Mouse (Mus musculus): ENCODE data around the gene Ugt1a8. TPM values are rescaled to one million over a fixed set of nuclear protein-coding genes. Genes with fewer than 3 reads are reported as not detected.

Gene Ugt1a8
- total and polyA plus RNA-seq, 3 experiments: not detected

GRCm38 (mm10) chr1:88240072-88240471 lies 152.5 kb downstream of the Ugt1a8 start:
- Histone ChIP-seq H3K4me1 (ENCODE audit: insufficient read depth, low read depth, low read length) (no peaks in the 10 kb centered on the region), H3K36me3 (replicated peaks) (no peaks in the 10 kb centered on the region), H3K4me3 (ENCODE audit: low read depth, low read length) (no peak overlapping the region), H3K9me3 (replicated peaks) (peaks cover 5% of the 10 kb centered on the region; the same call in 1 of the 2 replicates), H3K27me3 (ENCODE audit: insufficient read depth, low read length) (peaks cover 8% of the 10 kb centered on the region; the same call in 1 of the 2 replicates)
- no peak for ATAC-seq (ENCODE audit: extremely low read depth, insufficient number of reproducible peaks, low FRiP score, poor library complexity, severe bottlenecking)
- TF ChIP-seq POLR2AphosphoS5 (IDR thresholded peaks at IDR 0.05; ENCODE audit: insufficient replicate concordance, low read depth, low read length): no peak
- no peak for TF ChIP-seq GATA2 (IDR thresholded peaks at IDR 0.05; ENCODE audit: borderline replicate concordance, low read depth, low read length)
- no peak for TF ChIP-seq TAL1 (conservative IDR thresholded peaks at IDR 0.05; ENCODE audit: low read depth, low read length)
- no peak for TF ChIP-seq CTCF (IDR thresholded peaks at IDR 0.05; ENCODE audit: low read depth, low read length)
- no peak for TF ChIP-seq GATA1 (IDR thresholded peaks at IDR 0.05; ENCODE audit: borderline replicate concordance, low read length)
- DNase-seq (ENCODE audit: low spot score): no peak

- Histone ChIP-seq H3K4me1 (ENCODE audit: insufficient read depth, low read depth, low read length) (no peaks in the 10 kb centered on the region), H3K9me3 (replicated peaks) (peaks cover 5% of the 10 kb centered on the region; the same call in 1 of the 2 replicates), H3K4me3 (ENCODE audit: low read depth, low read length) (no peak overlapping the region), H3K27me3 (ENCODE audit: insufficient read depth, low read length) (peaks cover 6% of the 10 kb centered on the region), H3K36me3 (replicated peaks) (no peaks in the 10 kb centered on the region)
- DNase-seq (ENCODE audit: low spot score) (no peak), ATAC-seq (ENCODE audit: extremely low read depth, insufficient number of reproducible peaks, low FRiP score, poor library complexity, severe bottlenecking) (no peak)
- no peak for TF ChIP-seq TAL1 (conservative IDR thresholded peaks at IDR 0.05; ENCODE audit: low read depth, low read length)
- no peak for TF ChIP-seq GATA2 (IDR thresholded peaks at IDR 0.05; ENCODE audit: borderline replicate concordance, low read depth, low read length)
- no peak for TF ChIP-seq GATA1 (IDR thresholded peaks at IDR 0.05; ENCODE audit: borderline replicate concordance, low read length)
- TF ChIP-seq CTCF (IDR thresholded peaks at IDR 0.05; ENCODE audit: low read depth, low read length): no peak
- TF ChIP-seq POLR2AphosphoS5 (IDR thresholded peaks at IDR 0.05; ENCODE audit: insufficient replicate concordance, low read depth, low read length): no peak
Measured at GRCm38 (mm10) chr1:88240579-88240978, 153.0 kb downstream of the Ugt1a8 start.

DNA sequence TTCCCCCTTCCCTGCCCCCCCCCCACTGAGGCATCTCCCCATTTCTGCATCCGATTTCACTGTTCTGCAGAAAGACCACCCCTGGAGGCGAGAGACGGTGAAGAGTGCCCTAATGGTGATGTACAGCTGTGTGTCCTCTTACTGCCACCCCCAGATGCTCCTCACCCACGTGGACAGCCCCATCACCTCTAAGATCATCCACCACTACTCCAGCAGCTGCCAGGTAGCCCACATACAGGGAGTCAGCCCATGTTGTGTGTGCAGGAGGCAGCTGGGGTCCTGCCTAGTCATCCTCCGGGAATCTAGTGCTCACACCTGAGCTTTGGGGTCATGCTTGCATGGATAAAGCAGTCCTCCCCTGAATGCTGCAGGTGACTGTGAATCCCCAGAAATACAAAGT lies 156.2 kb downstream of the Ugt1a8 start:
- Histone ChIP-seq H3K36me3 (replicated peaks) (no peaks in the 10 kb centered on the region), H3K4me3 (ENCODE audit: low read depth, low read length) (no peak overlapping the region), H3K4me1 (ENCODE audit: insufficient read depth, low read depth, low read length) (no peaks in the 10 kb centered on the region), H3K27me3 (ENCODE audit: insufficient read depth, low read length) (peaks cover 9% of the 10 kb centered on the region), H3K9me3 (replicated peaks) (peaks cover 2% of the 10 kb centered on the region; the same call in 1 of the 2 replicates)
- no peak for ATAC-seq (ENCODE audit: extremely low read depth, insufficient number of reproducible peaks, low FRiP score, poor library complexity, severe bottlenecking)
- TF ChIP-seq GATA2 (IDR thresholded peaks at IDR 0.05; ENCODE audit: borderline replicate concordance, low read depth, low read length) (no peak), CTCF (IDR thresholded peaks at IDR 0.05; ENCODE audit: low read depth, low read length) (no peak), TAL1 (conservative IDR thresholded peaks at IDR 0.05; ENCODE audit: low read depth, low read length) (no peak), GATA1 (IDR thresholded peaks at IDR 0.05; ENCODE audit: borderline replicate concordance, low read length) (no peak), POLR2AphosphoS5 (IDR thresholded peaks at IDR 0.05; ENCODE audit: insufficient replicate concordance, low read depth, low read length) (no peak)
- DNase-seq (ENCODE audit: low spot score): no peak

DNA sequence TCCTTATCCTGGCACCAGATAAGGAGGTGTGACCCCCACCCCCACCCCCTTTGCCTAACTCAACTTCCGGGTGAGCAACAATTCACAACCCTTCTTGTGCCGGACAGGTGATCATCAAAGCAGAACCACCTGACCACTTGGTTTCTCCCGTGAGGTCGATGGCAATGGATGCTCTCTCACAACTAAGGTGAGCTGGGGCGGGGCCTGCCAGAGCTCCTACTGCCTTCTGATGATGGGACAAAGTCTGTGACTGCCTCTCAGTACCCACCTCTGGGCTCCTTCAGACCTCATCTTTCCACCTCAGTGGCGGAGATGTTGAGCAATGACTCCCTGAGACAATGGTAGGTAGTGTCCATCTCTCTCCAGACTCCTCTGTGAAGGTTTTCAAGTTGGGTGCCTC lies 158.3 kb downstream of the Ugt1a8 start:
- TF ChIP-seq GATA2 (IDR thresholded peaks at IDR 0.05; ENCODE audit: borderline replicate concordance, low read depth, low read length) (no peak), TAL1 (conservative IDR thresholded peaks at IDR 0.05; ENCODE audit: low read depth, low read length) (no peak), CTCF (IDR thresholded peaks at IDR 0.05; ENCODE audit: low read depth, low read length) (no peak), GATA1 (IDR thresholded peaks at IDR 0.05; ENCODE audit: borderline replicate concordance, low read length) (no peak), POLR2AphosphoS5 (IDR thresholded peaks at IDR 0.05; ENCODE audit: insufficient replicate concordance, low read depth, low read length) (no peak)
- Histone ChIP-seq H3K36me3 (replicated peaks) (no peaks in the 10 kb centered on the region), H3K27me3 (ENCODE audit: insufficient read depth, low read length) (peaks cover 17% of the 10 kb centered on the region), H3K9me3 (replicated peaks) (peaks cover 2% of the 10 kb centered on the region; the same call in 1 of the 2 replicates), H3K4me3 (ENCODE audit: low read depth, low read length) (no peak overlapping the region), H3K4me1 (ENCODE audit: insufficient read depth, low read depth, low read length) (no peaks in the 10 kb centered on the region)
- no peak for ATAC-seq (ENCODE audit: extremely low read depth, insufficient number of reproducible peaks, low FRiP score, poor library complexity, severe bottlenecking)
- DNase-seq (ENCODE audit: low spot score): no peak

GRCm38 (mm10) chr1:88246386-88246785 lies 158.8 kb downstream of the Ugt1a8 start:
- Histone ChIP-seq H3K27me3 (ENCODE audit: insufficient read depth, low read length) (peaks cover 22% of the 10 kb centered on the region), H3K36me3 (replicated peaks) (no peaks in the 10 kb centered on the region), H3K9me3 (replicated peaks) (peaks cover 2% of the 10 kb centered on the region; the same call in 1 of the 2 replicates), H3K4me1 (ENCODE audit: insufficient read depth, low read depth, low read length) (no peaks in the 10 kb centered on the region), H3K4me3 (ENCODE audit: low read depth, low read length) (no peak overlapping the region)
- TF ChIP-seq TAL1 (conservative IDR thresholded peaks at IDR 0.05; ENCODE audit: low read depth, low read length) (no peak), POLR2AphosphoS5 (IDR thresholded peaks at IDR 0.05; ENCODE audit: insufficient replicate concordance, low read depth, low read length) (no peak), GATA1 (IDR thresholded peaks at IDR 0.05; ENCODE audit: borderline replicate concordance, low read length) (no peak), GATA2 (IDR thresholded peaks at IDR 0.05; ENCODE audit: borderline replicate concordance, low read depth, low read length) (no peak), CTCF (IDR thresholded peaks at IDR 0.05; ENCODE audit: low read depth, low read length) (no peak)
- ATAC-seq (ENCODE audit: extremely low read depth, insufficient number of reproducible peaks, low FRiP score, poor library complexity, severe bottlenecking) (no peak), DNase-seq (ENCODE audit: low spot score) (no peak)

DNA sequence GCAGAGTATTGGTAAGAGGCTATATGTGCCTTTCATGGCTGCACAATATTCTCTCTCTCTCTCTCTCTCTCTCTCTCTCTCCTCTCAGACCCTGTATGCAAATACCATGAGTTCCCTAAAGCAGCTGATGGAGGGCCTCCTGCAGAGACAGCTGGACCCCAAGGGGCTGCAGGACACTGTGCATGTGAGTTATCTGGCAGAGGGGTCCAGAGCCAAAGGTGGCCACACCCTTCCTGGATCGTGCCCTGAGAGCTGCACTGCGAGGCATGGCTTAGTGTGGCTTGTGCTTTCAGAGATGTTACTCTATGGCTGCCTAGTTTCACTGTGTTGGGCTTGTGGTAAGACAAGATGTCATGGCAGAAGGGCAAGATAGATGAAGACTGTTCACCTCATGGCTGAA lies 160.0 kb downstream of the Ugt1a8 start:
- Histone ChIP-seq H3K27me3 (ENCODE audit: insufficient read depth, low read length) (peaks cover 28% of the 10 kb centered on the region), H3K4me3 (ENCODE audit: low read depth, low read length) (no peak overlapping the region), H3K36me3 (replicated peaks) (no peaks in the 10 kb centered on the region), H3K9me3 (replicated peaks) (peaks cover 2% of the 10 kb centered on the region; the same call in 1 of the 2 replicates), H3K4me1 (ENCODE audit: insufficient read depth, low read depth, low read length) (no peaks in the 10 kb centered on the region)
- TF ChIP-seq TAL1 (conservative IDR thresholded peaks at IDR 0.05; ENCODE audit: low read depth, low read length) (no peak), POLR2AphosphoS5 (IDR thresholded peaks at IDR 0.05; ENCODE audit: insufficient replicate concordance, low read depth, low read length) (no peak), CTCF (IDR thresholded peaks at IDR 0.05; ENCODE audit: low read depth, low read length) (no peak), GATA1 (IDR thresholded peaks at IDR 0.05; ENCODE audit: borderline replicate concordance, low read length) (no peak), GATA2 (IDR thresholded peaks at IDR 0.05; ENCODE audit: borderline replicate concordance, low read depth, low read length) (no peak)
- no peak for DNase-seq (ENCODE audit: low spot score)
- no peak for ATAC-seq (ENCODE audit: extremely low read depth, insufficient number of reproducible peaks, low FRiP score, poor library complexity, severe bottlenecking)

Measured in G1E (cell line).